Mouse (Mus musculus) small intestine, adult 2 months (tissue): Measurements from ENCODE around the gene Runx3.

Experiments used
- CTCF ChIP-seq: fragments of 200-500 bp; IDR thresholded peaks from 2 replicates; pipeline ENCODE4 v1.5.1; 2012; ENCODE audit warnings: low read depth, mild to moderate bottlenecking, control low read depth, inconsistent platforms, low read length, moderate library complexity, mixed read lengths; ENCODE audit not compliant: insufficient replicate concordance, insufficient read length; ENCODE audit errors: extremely low read depth
- POLR2A ChIP-seq: fragments of 200-500 bp; IDR thresholded peaks from 2 replicates; pipeline ENCODE4 v1.6.1; 2012; ENCODE audit warnings: low read depth, mild to moderate bottlenecking, control low read depth, inconsistent platforms, low read length, moderate library complexity

GRCm38 (mm10) chr4:135171304-135171875, 50.9 kb downstream of the Runx3 start:
- TF ChIP-seq CTCF (no peak), POLR2A (no peak)
